Mouse (Mus musculus) central nervous system, embryonic 14 days (tissue): Measurements from ENCODE around the gene Ptch1. TPM values are rescaled to one million over a fixed set of nuclear protein-coding genes. Genes with fewer than 3 reads are reported as not detected.

ENCODE experiments used
- polyA plus RNA-seq: library from polyadenylated mRNA; depleted of rRNA; stranded (reverse); fragments of >200 nt; gene quantifications from 2 replicates; pipeline ENCODE4 v1.2.3, GENCODE M21; 2012; rRNA removed

The Ptch1 gene
- 21.2 and 26.9 TPM in 2 replicates for polyA plus RNA-seq

DNA sequence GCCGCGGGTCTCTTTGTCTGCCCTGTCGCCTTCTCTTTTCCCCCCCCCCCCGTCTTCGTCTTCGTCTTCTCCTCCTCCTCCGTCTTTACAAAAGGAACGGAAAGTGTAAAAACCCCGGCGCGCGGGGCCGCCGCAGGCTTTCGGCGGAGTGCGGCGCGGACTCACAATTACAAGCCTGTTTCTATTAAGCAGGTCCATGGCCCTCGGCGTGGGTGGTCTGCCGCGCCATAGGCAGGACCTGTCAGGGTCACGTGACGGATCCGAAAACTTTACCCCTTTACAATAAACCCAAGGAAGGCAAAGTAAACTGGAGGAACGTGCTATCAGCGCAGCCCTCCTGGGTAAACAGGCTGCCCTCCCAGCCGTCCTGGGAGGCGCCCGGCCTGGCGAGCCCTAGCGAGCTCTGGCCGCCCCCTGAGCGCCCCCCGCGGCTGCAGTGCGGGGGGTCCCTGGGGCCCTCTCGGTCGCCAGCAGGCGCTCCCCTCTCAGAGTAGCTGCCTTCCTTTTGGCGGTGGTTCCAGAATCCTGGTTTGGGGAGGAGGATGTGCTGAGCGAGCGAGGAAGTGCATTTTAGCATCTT is at the start of gene Ptch1:
TSS of gene Ptch1 (minus strand) at position 343 of the 580 bp plus-strand sequence.

DNA sequence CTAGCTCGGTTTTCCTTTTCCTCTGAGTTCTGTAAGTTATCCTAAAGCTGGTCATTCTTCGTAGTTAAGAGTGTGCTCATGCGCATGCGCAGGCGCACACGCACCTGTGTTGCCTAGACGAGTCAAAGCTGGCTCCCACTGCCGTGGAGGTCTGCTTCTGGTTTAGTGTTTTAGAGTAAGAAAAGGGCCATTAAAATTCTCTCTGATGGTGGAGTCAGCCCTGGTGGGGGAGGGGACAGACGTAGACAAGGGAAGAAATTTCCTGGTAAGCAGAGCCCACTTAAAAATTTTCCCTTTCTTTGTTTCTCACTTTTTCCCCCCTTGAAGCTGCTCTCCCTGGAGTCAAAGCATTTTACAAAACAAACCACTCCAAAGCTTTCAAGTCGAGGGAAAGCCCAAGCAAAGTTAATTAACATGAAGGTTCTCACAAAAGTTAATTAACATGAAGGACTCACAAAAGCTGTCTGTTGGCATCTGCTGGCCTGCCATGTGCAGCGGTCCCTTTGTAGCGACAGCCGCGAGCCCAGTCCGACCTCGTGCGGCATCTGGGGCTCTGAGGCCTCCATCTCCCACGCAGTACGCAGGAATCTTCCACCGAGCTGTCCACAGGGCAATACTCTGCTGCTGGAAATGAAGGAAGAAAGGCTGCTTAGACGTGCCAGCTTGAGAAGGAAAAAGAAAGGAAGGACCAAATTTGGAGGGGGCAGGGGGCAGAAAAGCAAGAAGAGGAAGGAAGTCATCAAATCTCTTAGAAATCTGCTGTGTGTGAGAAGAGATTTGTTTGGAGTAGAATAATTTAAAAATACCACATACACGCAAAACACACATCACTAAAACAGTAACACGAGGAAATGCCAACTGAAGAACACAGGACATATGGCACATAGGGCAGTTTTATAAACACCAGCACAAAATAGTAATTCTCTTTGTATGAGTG is 76.5 kb downstream of the Ptch1 start, which contains the start of gene Fancc:
TSS of gene Fancc (minus strand) at position 633 of the 937 bp plus-strand sequence.

Other genes with a start within 250 kb of the Ptch1 start
- gene Fancc, start 76.3 kb downstream of the Ptch1 start, polyA plus RNA-seq, result 15.4 and 15.8 TPM in 2 replicates
- 17.3 and 19.4 TPM in 2 replicates for gene Ercc6l2, start 241.6 kb upstream of the Ptch1 start, polyA plus RNA-seq